Mouse (Mus musculus): ENCODE results near the gene Aip. TPM values are rescaled to one million over a fixed set of nuclear protein-coding genes. Genes with fewer than 3 reads are reported as not detected.
"Not testable (repeated sequence)": the region's sequence is repeated elsewhere in the genome, so short reads cannot be mapped to it uniquely, and the experiment has no call there.

Aip gene
- polyA plus RNA-seq, 2 experiments from 2014 or later: 171 to 215 TPM

- no peak for ATAC-seq
Measured at GRCm38 (mm10) chr19:4089128-4089527, 36.5 kb downstream of the Aip start.

GRCm38 (mm10) chr19:4088146-4088545 lies 37.5 kb downstream of the Aip start:
- ATAC-seq: no peak

GRCm38 (mm10) chr19:4087090-4087489 lies 38.6 kb downstream of the Aip start:
- no peak for ATAC-seq

- ATAC-seq: no peak
Measured at GRCm38 (mm10) chr19:4086156-4086555, 39.5 kb downstream of the Aip start.

- no peak for ATAC-seq
Measured at GRCm38 (mm10) chr19:4084984-4085383, 40.7 kb downstream of the Aip start.

GRCm38 (mm10) chr19:4083826-4084225 lies 41.8 kb downstream of the Aip start:
- no peak for ATAC-seq

GRCm38 (mm10) chr19:4083316-4083715 lies 42.3 kb downstream of the Aip start:
- ATAC-seq: no peak

GRCm38 (mm10) chr19:4082219-4082965 lies 43.3 kb downstream of the Aip start:
- no peak for ATAC-seq

- ATAC-seq: no peak
Measured at GRCm38 (mm10) chr19:4081394-4081793, 44.3 kb downstream of the Aip start, which contains the start of gene Cabp2. Cabp2 (plus strand) TSS chr19:4081578.

GRCm38 (mm10) chr19:4080511-4081009 lies 45.1 kb downstream of the Aip start:
- ATAC-seq: peak; percentile 54

GRCm38 (mm10) chr19:4079594-4079993 lies 46.1 kb downstream of the Aip start:
- no peak for ATAC-seq

- no peak for ATAC-seq
Measured at GRCm38 (mm10) chr19:4075531-4075930, 50.1 kb downstream of the Aip start.

GRCm38 (mm10) chr19:4072706-4073424 lies 52.8 kb downstream of the Aip start:
- ATAC-seq: no peak

- ATAC-seq: no peak
Measured at GRCm38 (mm10) chr19:4071406-4071805, 54.3 kb downstream of the Aip start.

- no peak for ATAC-seq
Measured at GRCm38 (mm10) chr19:4070756-4071155, 54.9 kb downstream of the Aip start.

GRCm38 (mm10) chr19:4070311-4070710 lies 55.3 kb downstream of the Aip start:
- no peak for ATAC-seq

- no peak for ATAC-seq
Measured at GRCm38 (mm10) chr19:4068717-4069410, 56.8 kb downstream of the Aip start.

GRCm38 (mm10) chr19:4068242-4068641 lies 57.4 kb downstream of the Aip start:
- ATAC-seq: not testable (repeated sequence)

GRCm38 (mm10) chr19:4066877-4067276 lies 58.8 kb downstream of the Aip start:
- ATAC-seq: peak; percentile 32

- ATAC-seq: peak; percentile 77
Measured at GRCm38 (mm10) chr19:4066280-4066679, 59.4 kb downstream of the Aip start.

- not testable (repeated sequence) for ATAC-seq
Measured at GRCm38 (mm10) chr19:4064501-4064900, 61.2 kb downstream of the Aip start.
